Mouse (Mus musculus) ES-CJ7 (cell line): ENCODE measurements around the gene Agpat3.

Source experiments
- DNase-seq: peaks from one replicate; pipeline ENCODE4 v3.0.0; 2011; ENCODE audit warnings: low read depth, low spot score

The Agpat3 gene

DNA sequence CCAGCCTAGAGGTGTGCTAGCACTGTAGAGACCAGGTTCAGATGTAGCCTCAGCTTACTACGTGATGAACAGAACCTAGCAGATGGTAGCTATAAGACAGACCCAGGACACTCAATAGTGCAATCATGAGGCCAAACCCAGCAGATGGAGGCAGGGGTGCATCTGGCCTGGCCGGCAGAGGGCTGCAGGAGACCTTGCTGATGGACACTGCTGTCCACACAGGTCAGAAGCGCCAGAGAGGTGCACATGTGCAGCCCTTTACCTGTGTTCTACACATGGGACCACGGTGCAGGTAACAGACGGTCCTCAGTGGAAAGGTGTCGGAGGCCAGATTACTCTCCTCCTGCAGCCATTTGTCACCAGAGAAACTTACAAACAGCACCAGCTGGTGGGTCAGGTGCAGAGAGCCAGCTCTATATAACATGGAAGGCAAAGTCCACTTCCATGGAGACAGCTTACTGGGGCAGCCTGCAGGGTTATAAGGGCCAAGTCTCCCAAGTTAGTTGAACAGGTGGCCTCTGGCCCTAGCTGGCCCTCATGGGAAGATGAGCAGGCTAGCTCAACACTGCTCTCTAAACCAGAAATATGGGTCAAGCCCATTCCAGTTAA lies 27.6 kb downstream of the Agpat3 start:
- DNase-seq: no peak

DNA sequence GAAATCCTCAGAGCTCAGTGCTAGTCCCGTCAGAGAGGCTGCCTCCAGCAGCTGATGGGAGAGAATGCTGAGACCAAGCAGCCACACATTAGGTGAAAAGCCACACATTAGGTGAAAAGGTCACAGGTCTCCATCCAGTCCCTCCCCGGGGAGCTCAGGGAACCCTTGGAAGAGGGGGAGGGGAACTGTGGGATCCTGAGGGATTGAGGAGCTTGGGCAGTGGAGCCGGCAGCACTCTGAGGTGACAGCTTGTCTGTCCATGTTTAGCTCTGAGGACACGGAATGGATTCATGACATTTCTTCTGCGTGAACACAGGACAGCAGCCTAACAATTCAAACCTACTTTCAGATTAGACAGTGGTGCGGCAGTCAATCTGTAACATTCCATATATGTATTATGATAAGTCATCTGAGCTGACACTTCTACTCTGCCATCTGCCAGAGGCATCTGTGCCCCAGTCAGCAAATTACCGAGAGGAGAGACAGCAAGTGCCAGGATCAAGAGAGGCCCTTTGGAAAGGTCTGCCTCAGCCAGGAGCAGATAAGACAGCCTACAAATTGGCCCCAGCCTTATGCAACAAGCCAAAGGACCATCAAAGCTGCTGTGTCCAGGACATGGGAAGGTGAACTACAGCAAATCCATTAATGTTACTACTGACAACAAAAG lies 28.9 kb downstream of the Agpat3 start:
- no peak for DNase-seq

DNA sequence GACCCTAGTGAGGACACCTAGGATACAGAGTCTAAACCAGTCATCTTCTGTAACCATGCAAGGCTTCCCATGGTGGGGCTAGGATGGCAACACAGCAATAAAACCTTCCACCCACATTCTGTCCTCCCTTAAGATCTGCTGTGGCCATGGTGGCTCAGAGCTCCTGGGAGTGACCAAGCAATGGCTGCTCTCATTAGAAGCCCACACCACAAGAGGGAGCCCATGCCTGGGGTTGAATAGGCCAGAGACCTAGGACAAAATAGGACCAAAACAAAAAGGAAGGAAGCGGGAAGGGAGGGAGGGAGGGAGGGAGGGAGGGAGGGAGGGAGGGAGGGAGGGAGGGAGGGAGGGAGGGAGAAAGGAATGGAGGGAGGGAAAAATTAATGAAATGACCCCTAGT lies 29.5 kb downstream of the Agpat3 start:
- peak; percentile 15 for DNase-seq

- no peak for DNase-seq
Measured at GRCm38 (mm10) chr10:78321133-78321757, 31.0 kb downstream of the Agpat3 start.

- no peak for DNase-seq
Measured at GRCm38 (mm10) chr10:78320526-78320925, 31.8 kb downstream of the Agpat3 start.

GRCm38 (mm10) chr10:78319940-78320339 lies 32.3 kb downstream of the Agpat3 start:
- no peak for DNase-seq

GRCm38 (mm10) chr10:78317270-78317923 lies 34.9 kb downstream of the Agpat3 start:
- no peak for DNase-seq

GRCm38 (mm10) chr10:78316228-78317087 lies 35.8 kb downstream of the Agpat3 start:
- DNase-seq: no peak

DNA sequence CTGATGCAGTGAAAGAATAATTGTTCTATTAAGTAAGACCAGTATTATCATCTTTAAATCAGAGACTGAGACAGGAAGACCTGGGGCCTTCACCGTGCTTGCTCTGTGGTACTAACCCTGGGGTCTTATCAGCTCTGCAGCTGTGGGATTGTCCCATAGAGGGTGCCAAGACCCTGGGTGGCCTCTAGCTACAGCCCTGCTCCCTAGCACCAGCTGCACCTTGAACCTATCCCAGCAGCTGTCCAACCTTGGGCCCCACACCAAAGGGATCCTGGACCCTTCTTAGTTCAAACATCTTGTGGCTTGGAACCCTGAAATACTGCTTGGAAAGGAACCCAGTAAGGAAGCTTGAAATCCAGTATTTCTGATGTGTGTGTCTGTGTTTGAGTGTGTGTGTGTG lies 37.1 kb downstream of the Agpat3 start:
- DNase-seq: no peak

DNA sequence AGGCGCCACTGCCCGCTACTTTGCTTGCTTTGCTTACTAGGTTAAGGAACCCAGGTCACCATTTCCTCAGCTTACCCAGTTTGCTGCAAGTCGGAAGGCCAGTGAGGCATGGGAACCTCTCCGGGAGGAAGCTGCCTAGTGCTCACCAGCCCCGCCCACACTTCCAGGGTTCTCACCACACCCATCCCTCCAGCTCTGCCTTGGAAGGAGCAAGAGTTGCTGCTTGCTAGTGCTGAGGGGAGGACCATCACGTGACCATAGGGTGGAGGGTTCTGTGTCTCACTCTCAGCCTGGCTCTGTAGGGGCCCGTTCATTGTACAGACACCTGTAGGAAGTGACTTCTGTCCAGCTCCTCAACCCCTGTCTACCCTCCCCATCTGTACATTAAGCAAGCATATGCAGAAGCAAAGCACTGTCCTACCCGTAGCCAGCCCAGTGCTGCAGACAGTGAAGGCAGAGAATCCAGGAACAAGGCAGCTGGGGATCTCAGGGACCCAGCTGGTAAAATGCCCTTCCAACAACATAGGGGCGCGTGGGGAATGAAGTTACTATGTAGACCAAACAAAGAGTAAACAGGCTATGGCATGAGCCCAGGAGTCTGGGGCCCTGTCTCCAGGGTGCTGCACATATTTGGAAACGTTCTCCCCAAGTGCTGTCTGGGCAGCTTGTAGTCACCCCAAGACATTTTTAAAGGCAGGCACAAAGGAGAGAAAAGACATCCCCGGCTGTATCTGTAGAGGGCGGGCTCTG lies 40.2 kb downstream of the Agpat3 start:
- DNase-seq: peak; percentile 92

DNA sequence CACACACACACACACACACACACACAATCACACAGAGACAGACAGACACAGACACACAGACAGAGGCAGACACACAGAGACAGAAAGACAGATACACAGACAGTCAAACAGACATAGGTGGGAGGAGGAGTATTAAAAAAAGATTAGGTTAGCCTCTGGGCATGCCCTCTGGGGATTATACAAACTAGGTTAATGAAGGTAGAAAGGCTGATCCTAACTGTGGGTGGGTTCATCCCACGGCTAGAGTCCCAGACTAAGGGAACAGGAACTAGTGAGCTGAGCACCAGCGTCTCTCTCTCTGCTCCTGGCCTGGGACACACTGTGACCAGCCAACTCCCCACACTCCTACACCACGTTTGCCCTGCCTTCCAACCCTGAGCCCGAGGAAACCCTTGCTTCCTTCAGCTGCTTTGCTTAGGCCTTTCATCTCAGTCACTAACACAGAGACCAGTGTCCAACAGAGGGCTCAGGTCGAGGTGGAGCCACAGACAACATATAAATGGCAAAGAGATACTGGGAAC lies 41.5 kb downstream of the Agpat3 start:
- no peak for DNase-seq

GRCm38 (mm10) chr10:78308617-78309016 lies 43.7 kb downstream of the Agpat3 start:
- DNase-seq: no peak

DNA sequence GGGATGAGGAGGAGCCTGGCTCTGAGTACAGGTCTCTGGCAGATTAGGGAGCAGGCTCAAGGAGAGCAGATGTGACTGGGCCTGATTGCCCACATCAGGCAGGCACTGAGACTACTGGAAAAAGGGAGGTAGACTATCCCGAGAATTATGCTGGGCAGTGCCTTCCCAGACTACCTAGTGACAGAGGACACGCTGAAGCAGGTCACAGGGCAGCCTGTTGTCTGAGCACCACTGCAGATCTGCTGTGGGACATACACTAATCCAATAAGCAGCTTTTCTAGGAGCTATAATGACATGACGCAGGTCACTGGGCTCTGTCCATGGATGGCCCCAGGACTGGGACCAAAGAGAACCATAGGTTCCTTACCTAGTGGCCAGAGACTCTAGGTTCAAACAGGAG lies 44.9 kb downstream of the Agpat3 start:
- DNase-seq: no peak

- no peak for DNase-seq
Measured at GRCm38 (mm10) chr10:78306027-78306426, 46.3 kb downstream of the Agpat3 start.

- DNase-seq: no peak
Measured at GRCm38 (mm10) chr10:78304996-78305395, 47.3 kb downstream of the Agpat3 start.

- DNase-seq: no peak
Measured at GRCm38 (mm10) chr10:78303675-78304074, 48.6 kb downstream of the Agpat3 start.

DNA sequence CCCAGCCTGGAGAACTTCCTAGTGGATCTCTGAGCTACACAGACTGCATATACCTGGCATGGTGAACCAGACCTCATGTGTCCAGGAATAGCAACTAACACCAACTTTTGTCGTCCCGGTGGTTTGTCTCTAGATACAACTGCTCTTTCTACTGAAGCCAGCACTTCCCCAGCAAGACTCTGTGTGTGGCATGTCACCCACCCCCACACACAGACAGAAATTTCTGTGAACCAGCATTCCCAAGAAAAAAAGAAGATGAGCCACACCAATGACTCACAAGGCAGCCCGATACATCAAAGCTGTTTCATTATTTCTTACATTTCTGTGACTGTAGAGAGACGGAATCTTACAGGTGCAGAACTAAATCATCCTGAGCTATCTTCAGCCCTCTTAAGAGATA lies 52.2 kb downstream of the Agpat3 start:
- no peak for DNase-seq

DNA sequence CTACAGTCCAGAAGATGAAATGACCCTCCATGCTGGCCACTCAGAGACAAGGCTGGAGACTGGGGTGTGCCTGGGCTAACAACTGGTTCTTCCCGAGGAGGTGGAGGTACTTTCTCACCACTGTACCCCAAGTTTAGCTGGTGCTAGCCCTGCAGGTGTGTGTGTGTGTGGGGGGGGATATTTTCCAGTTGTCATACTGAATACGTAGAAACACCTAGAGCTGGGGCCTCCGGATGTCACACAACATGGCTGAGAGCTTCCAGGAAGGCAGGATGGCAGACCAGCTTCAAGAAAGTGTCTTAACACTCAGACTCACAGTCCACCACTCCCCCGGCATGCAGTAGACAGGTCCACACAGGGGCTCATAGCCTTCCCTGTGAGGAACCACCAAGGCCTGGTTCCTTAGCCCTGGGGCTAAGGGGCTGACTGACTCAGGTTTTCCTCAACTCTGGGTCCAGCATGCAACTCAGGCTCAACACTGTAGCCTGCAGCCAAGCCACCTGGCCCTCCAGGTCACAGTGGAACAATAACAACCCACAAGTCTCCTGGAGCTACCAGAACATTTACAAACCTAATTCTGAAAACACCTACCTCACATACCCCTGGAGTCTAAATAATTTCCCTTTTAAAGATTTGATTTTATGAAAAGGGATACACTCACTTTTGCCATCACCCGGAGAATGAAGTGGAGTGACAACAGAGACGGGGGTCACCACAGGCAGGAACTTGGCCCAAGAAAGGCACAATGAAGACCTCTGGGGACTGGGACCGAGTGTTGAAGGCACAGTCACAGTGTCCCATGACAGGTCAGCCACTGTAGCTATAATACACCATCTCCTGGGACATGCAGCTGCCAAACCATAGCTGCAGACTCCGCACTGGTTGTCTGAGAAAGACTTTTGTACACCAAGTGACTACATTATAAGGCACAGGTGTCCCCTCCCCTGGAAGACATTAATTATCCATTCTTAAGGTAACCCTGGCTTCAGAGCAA lies 53.3 kb downstream of the Agpat3 start:
- DNase-seq: no peak
